Mouse (Mus musculus): Measurements from ENCODE around the gene Nfyc.

DNA sequence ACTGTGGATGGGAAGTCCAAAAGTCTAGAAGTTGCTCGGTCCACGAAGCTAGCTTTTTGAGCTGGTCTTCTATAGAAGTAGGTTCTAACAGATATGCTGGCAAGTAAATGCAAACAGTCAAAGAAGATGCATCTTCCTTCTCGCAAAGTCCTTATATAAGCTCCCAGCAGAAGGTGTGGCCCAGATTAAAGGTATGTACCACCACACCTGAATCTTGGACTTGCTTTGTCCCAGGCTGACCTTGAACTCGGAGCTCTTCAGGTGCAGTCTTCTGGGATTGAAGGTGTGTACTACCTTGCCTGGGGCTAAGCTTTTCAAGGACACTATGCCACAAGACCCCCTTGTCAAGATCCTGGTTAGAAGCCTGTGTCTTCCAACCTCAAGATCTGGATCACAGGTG is at the start of gene Nfyc:
- TF ChIP-seq GATA1 (IDR thresholded peaks at IDR 0.05; ENCODE audit: low read length) (no peak), TAL1 (IDR thresholded peaks at IDR 0.05; ENCODE audit: low read length) (no peak)
